Mouse (Mus musculus) lung, embryonic 16.5 days (tissue): ENCODE data around the gene Zbtb17. TPM values are rescaled to one million over a fixed set of nuclear protein-coding genes. Genes with fewer than 3 reads are reported as not detected.

Source experiments
- ATAC-seq: fragments of 200-750 bp; cut with Nextera tagmentation; 2 replicates; pipeline ENCODE4 v1.8.0; 2017; ENCODE audit warnings: low read depth, mild to moderate bottlenecking, moderate library complexity
- H3K27ac ChIP-seq: fragments of 300-500 bp; sonication (generic); 2 replicates; pipeline ENCODE4 v1.5.1; 2014; ENCODE audit warnings: mild to moderate bottlenecking, control low read depth, low read length
- H3K27me3 ChIP-seq: fragments of 300-500 bp; sonication (generic); 2 replicates; pipeline ENCODE4 v1.6.1; 2014; ENCODE audit warnings: low read depth, low read length, mixed read lengths; ENCODE audit not compliant: control insufficient read depth, insufficient read depth
- H3K36me3 ChIP-seq: fragments of 300-500 bp; sonication (generic); 2 replicates; pipeline ENCODE4 v1.6.1; 2014; ENCODE audit warnings: low read length; ENCODE audit not compliant: control insufficient read depth, insufficient read depth
- H3K4me1 ChIP-seq: fragments of 300-500 bp; sonication (generic); replicated peaks from 2 replicates; pipeline ENCODE4 v1.6.1; 2014; ENCODE audit warnings: low read length, mixed read lengths; ENCODE audit not compliant: control insufficient read depth, insufficient read depth
- H3K4me2 ChIP-seq: fragments of 300-500 bp; sonication (generic); 2 replicates; pipeline ENCODE4 v1.6.1; 2014; ENCODE audit warnings: low read depth, low read length, control low read depth
- H3K4me3 ChIP-seq: fragments of 300-500 bp; sonication (generic); 2 replicates; pipeline ENCODE4 v1.5.1; 2014; ENCODE audit warnings: mild to moderate bottlenecking, low read length, control low read depth
- H3K9ac ChIP-seq: fragments of 300-500 bp; sonication (generic); 2 replicates; pipeline ENCODE4 v1.6.1; 2014; ENCODE audit warnings: low read length, control low read depth
- H3K9me3 ChIP-seq: fragments of 300-500 bp; sonication (generic); 2 replicates; pipeline ENCODE4 v1.6.1; 2016; ENCODE audit warnings: low read length; ENCODE audit not compliant: control insufficient read depth
- WGBS: fragments of 180-500 bp; shearing (Covaris S2); extraction: QIAGEN DNeasy Blood & Tissue Kit; methylation state at CpG from one replicate; pipeline ENCODE4 v1.1.7; 2014; 5-methylcytosine and 5-hydroxymethylcytosine counted together
- polyA plus RNA-seq: library from polyadenylated mRNA; unstranded; fragments of >200 nt; fragmentation: Nextera tagmentation; extraction: Ambion mirVana; gene quantifications from 2 replicates; pipeline ENCODE4 v1.2.1, GENCODE M21; 2015

Gene Zbtb17
- polyA plus RNA-seq, 1 experiment from 2014 or later = 30.6 TPM

DNA sequence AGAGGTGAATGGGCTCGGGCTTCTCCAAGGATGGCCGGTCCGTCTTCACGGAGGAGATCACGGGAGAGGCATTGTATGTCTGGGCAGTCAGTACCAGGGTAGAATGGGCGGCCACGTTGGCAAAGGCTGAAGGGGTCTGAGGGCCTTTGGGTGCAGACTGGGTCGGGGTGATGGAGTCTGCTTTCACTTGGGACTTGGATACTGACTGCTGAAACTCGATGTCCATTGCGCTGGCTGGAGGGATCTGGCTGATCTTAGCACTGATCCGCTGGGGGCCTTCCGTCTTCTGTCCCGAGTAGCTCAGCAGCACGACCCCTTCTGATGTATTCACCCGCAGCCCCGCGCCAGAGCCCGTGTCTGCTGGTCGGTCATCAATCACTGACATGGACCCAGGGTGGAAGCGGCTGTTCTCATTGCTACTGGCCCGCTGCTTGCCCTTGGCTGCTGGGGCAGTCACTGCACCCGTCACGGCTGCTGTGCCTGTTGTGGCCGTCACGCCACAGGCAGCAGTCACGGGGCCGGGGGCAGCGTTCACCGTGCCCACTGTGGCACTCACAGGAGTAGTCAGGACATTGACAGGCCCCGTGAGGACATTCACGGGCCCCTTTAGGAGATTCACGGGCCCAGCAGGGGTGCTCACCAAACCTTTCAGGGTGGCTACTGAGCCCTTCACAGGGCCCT, 28.3 kb downstream of the Zbtb17 start:
- peaks cover 74% of the 10 kb centered on the region for H3K36me3 ChIP-seq
- 72% methylated on average over 32 of the region's 32 CpGs for WGBS
- no peaks in the 10 kb centered on the region for H3K9me3 ChIP-seq
- no peaks in the 10 kb centered on the region for H3K4me1 ChIP-seq
- H3K4me3 ChIP-seq = no peak overlapping the region
- no peak overlapping the region for H3K9ac ChIP-seq
- no peak overlapping the region for H3K27ac ChIP-seq
- no peak for ATAC-seq
- no peak overlapping the region for H3K4me2 ChIP-seq
- H3K27me3 ChIP-seq = no peaks in the 10 kb centered on the region

DNA sequence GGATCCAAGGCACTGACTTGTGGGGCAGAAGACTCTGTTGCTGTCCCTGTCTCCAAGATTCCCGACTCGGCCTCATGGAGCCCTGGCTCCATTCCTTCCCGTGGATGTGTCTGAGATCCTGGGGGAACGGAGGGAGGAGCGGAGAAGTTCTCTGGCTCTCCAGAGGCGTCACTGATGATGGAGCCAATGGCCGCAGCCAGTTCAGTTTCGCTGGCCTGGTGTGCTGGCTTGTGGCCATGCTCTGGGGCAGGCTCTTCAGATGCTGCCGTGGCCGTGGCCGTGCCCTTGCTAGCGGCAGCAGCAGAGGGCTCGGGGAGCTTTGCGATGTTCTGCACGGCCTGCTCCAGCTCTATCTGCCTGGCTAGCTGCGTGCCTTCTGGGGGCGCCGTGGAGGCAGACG, 30.0 kb downstream of the Zbtb17 start:
- 68% methylated on average over 19 of the region's 19 CpGs for WGBS
- Histone ChIP-seq H3K9me3 (0 out of 2 replicates have a peak, but pooled peaks cover 3% of the 10 kb centered on the region), H3K9ac (no peak overlapping the region), H3K4me2 (no peak overlapping the region), H3K27ac (no peak overlapping the region), H3K4me3 (no peak overlapping the region), H3K4me1 (0 out of 2 replicates have a peak, but pooled peaks cover 2% of the 10 kb centered on the region), H3K27me3 (no peaks in the 10 kb centered on the region), H3K36me3 (peaks cover 82% of the 10 kb centered on the region)
- ATAC-seq = peak; percentile 52

DNA sequence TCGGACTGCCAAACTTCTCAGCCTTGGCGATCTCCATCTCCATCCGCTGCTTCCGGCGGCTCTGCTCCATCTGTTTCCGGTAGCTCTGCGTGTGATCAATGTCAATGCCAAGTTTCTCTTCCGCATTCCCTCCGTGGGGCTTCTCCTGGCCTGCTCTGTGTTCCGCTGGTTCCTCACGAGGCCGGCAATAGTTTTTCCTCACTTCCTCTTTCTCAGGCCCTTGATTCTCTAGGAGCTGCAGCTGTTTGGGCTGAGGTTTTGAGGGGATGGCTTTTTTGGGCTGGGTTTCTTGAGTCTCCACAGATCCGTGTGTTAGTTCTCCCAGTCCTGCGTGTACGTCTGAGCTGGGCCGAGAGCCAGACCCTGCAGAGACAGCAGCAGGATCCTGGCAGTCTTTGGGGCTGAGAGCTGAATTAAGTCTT, 33.2 kb downstream of the Zbtb17 start:
- H3K4me2 ChIP-seq = no peak overlapping the region
- H3K9ac ChIP-seq = no peak overlapping the region
- no peaks in the 10 kb centered on the region for H3K27me3 ChIP-seq
- no peak overlapping the region for H3K4me3 ChIP-seq
- H3K4me1 ChIP-seq = 0 out of 2 replicates have a peak, but pooled peaks cover 2% of the 10 kb centered on the region
- peak; percentile 51 for ATAC-seq
- WGBS = 66% methylated on average over 16 of the region's 16 CpGs
- peaks cover 85% of the 10 kb centered on the region for H3K36me3 ChIP-seq
- H3K9me3 ChIP-seq = 0 out of 2 replicates have a peak, but pooled peaks cover 3% of the 10 kb centered on the region
- H3K27ac ChIP-seq = peak overlapping the region; percentile 41

DNA sequence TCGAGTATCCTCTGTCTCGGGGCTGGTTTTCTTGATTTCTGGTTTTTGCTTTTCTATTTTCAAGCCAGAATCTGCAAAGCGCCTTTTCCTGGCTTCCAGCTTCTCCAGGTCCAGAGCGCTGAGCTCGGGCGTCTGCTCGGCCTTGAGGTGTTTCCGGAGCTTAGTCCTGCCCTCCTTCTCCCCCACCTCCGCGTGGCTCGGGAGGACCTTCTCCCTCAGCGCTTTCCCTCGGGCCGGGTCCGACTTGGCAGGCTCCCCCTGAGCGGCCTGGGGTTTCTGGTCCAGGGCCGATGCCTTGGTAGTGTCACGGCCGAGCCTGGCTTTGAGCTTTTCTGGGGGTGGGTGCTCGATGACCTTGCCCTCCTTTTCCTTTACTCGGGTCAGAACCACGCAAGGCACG, 33.8 kb downstream of the Zbtb17 start:
- H3K4me3 ChIP-seq = no peak overlapping the region
- H3K9ac ChIP-seq = no peak overlapping the region
- peak overlapping the region; percentile 41 for H3K27ac ChIP-seq
- H3K36me3 ChIP-seq = peaks cover 88% of the 10 kb centered on the region
- no peaks in the 10 kb centered on the region for H3K27me3 ChIP-seq
- H3K4me1 ChIP-seq = 0 out of 2 replicates have a peak, but pooled peaks cover 2% of the 10 kb centered on the region
- H3K9me3 ChIP-seq = 0 out of 2 replicates have a peak, but pooled peaks cover 3% of the 10 kb centered on the region
- ATAC-seq = no peak
- H3K4me2 ChIP-seq = no peak overlapping the region
- whole genome bisulfite sequencing = 85% methylated on average over 23 of the region's 23 CpGs

DNA sequence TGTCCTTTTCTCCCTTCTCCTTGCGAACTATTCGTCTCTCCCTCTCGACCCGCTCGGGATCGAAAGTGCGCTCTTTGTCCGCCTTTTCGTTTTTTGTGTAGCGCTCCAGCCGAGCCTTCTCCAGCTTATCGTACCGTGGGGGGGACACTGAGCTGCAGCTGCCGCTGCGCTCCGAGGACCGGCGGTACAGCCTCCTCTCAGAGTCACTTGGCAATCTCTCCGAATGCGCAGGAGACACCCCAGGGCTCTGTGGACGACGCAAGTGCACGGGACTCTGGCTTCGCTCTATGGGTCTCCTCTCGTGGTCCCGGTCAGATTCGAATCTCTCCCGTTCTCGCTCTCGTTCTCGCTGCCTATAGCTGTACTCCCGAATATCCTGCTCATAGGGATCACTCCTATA, 34.3 kb downstream of the Zbtb17 start:
- 94% methylated on average over 32 of the region's 32 CpGs for WGBS

DNA sequence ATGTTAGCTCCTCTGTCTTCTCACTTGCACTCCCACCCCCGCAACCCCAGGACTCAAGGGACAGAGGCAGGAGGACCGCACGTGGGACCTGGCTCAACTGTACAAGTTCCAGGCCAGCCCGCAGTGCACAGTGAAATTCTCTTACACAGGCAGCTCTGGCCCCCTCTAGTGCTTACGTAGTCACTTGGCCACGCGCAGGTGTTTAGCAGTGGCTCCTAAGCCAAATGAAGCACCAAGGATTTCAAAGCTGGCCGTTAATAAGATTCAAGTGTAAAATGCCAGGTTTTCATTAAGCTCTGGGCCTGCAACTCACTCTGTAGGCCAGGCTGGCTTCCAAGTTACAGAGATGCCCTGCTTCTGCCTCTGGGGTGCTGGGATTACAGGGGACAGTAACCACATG, 35.0 kb downstream of the Zbtb17 start:
- Histone ChIP-seq H3K9ac (no peak overlapping the region), H3K4me2 (no peak overlapping the region), H3K36me3 (peaks cover 80% of the 10 kb centered on the region), H3K4me3 (no peak overlapping the region), H3K9me3 (0 out of 2 replicates have a peak, but pooled peaks cover 3% of the 10 kb centered on the region), H3K27ac (no peak overlapping the region), H3K4me1 (0 out of 2 replicates have a peak, but pooled peaks cover 2% of the 10 kb centered on the region), H3K27me3 (no peaks in the 10 kb centered on the region)
- ATAC-seq = no peak
- WGBS = 89% methylated on average over 8 of the region's 8 CpGs

More for the DNA sequence above, 34.3 kb downstream of the Zbtb17 start:
- H3K9me3 ChIP-seq = 0 out of 2 replicates have a peak, but pooled peaks cover 3% of the 10 kb centered on the region
- ATAC-seq = no peak
- H3K4me3 ChIP-seq = no peak overlapping the region
- H3K4me1 ChIP-seq = 0 out of 2 replicates have a peak, but pooled peaks cover 2% of the 10 kb centered on the region
- H3K4me2 ChIP-seq = no peak overlapping the region
- H3K27me3 ChIP-seq = no peaks in the 10 kb centered on the region
- H3K27ac ChIP-seq = peak overlapping the region; percentile 41
- H3K36me3 ChIP-seq = peaks cover 84% of the 10 kb centered on the region
- no peak overlapping the region for H3K9ac ChIP-seq

DNA sequence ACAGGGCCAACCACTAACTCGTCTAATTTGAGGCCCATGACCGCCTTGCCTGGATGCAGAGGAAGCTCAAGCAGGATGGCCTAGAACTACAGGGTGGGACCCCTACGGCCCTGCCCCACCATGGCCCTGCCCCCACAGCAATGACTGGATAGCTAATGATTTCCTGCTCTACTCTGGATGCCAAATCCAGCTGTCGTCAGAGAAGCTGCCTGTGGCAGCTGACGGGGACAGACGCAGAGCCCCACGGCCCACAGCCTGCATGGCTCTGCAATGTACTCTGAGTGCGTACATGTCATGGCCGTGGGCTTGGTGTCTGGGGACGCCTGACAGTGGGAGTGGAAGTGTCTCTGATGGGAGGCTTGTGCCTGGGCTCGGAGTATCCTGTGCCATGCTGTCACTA, 39.6 kb downstream of the Zbtb17 start:
- H3K27ac ChIP-seq = no peak overlapping the region
- H3K4me1 ChIP-seq = no peaks in the 10 kb centered on the region
- no peak overlapping the region for H3K4me3 ChIP-seq
- ATAC-seq = peak; percentile 69
- H3K9ac ChIP-seq = no peak overlapping the region
- peaks cover 66% of the 10 kb centered on the region for H3K36me3 ChIP-seq
- H3K9me3 ChIP-seq = no peaks in the 10 kb centered on the region; the same call in 1 of the 2 replicates
- no peaks in the 10 kb centered on the region for H3K27me3 ChIP-seq
- no peak overlapping the region for H3K4me2 ChIP-seq
- 63% methylated on average over 11 of the region's 11 CpGs for WGBS

DNA sequence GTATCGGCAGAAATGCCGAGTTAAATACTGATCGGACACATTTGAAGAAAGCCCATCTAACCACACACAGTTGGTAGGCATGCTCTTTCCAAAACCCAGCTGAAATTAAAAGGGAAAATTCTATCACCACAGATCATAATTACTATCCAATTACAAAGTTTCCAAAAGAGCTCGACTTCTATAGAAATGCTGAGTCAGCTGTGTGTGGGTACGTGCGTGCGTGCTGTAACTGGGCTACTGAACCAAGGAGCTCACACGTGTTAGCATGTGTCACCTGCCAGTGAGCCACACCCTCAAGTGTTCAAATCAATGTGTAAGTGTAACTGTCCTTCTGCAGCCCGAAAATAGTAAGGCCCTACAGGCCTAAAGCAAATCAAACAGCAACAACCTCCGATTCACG, 43.1 kb downstream of the Zbtb17 start:
- Histone ChIP-seq H3K27me3 (no peaks in the 10 kb centered on the region), H3K4me2 (no peak overlapping the region), H3K36me3 (peaks cover 61% of the 10 kb centered on the region), H3K4me3 (no peak overlapping the region), H3K9me3 (no peaks in the 10 kb centered on the region; the same call in 1 of the 2 replicates), H3K27ac (no peak overlapping the region), H3K9ac (no peak overlapping the region), H3K4me1 (no peaks in the 10 kb centered on the region)
- 94% methylated on average over 11 of the region's 11 CpGs for WGBS
- ATAC-seq = no peak

DNA sequence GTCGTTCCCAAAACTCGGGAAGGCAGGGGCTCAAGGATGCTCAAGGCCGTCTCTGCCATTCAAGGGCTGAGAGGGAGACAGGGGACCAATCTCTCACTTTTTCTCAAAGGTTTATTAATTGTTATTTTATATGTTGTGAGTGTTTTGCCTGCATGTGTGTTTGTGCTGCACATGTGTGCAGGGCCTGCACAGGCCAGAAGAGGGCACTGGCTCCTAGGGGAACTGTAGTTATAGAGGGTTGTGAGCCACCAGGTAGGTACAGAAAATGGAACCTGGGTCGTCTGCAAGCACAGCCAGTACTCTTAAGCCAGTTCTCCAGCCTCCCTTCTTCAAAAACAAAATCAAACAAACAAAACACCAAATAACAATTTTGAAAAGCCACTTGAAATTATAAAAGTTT, 44.2 kb downstream of the Zbtb17 start:
- Histone ChIP-seq H3K27me3 (no peaks in the 10 kb centered on the region), H3K4me3 (no peak overlapping the region), H3K9ac (no peak overlapping the region), H3K4me1 (no peaks in the 10 kb centered on the region), H3K36me3 (peaks cover 56% of the 10 kb centered on the region), H3K4me2 (no peak overlapping the region), H3K27ac (no peak overlapping the region), H3K9me3 (no peaks in the 10 kb centered on the region; the same call in 1 of the 2 replicates)
- no peak for ATAC-seq
- 88% methylated on average over 4 of the region's 4 CpGs for WGBS
